Mouse (Mus musculus) R1 (cell line): ENCODE results near the gene 1700010I14Rik.

ENCODE experiments used
- DNase-seq: peaks from one replicate; pipeline ENCODE4 v3.0.0-alpha.2; 2018; ENCODE audit warnings: low read depth, low spot score

Gene 1700010I14Rik

GRCm38 (mm10) chr17:9023198-9023942, 35.2 kb downstream of the 1700010I14Rik start:
- DNase-seq: peak; percentile 20

DNA sequence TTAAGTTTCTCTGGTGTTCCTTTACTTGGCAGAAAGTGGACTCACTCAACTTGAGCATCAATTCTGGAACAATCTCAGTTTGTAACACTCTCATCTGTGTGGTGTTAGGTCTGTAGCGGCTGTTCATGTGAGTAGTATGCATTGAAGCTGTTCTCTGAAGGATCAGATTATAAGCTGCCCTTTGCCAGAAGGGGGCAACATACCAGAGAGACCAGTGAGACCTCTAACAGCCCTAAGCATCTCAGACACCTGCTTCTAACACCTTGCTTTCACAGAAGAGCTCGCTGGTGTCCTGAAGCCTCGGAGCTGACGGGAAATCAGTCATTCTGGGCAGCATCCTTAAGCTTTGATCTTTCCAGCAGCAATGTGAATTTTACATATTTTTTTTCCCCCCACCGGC, 42.0 kb downstream of the 1700010I14Rik start:
- DNase-seq: peak; percentile 39

DNA sequence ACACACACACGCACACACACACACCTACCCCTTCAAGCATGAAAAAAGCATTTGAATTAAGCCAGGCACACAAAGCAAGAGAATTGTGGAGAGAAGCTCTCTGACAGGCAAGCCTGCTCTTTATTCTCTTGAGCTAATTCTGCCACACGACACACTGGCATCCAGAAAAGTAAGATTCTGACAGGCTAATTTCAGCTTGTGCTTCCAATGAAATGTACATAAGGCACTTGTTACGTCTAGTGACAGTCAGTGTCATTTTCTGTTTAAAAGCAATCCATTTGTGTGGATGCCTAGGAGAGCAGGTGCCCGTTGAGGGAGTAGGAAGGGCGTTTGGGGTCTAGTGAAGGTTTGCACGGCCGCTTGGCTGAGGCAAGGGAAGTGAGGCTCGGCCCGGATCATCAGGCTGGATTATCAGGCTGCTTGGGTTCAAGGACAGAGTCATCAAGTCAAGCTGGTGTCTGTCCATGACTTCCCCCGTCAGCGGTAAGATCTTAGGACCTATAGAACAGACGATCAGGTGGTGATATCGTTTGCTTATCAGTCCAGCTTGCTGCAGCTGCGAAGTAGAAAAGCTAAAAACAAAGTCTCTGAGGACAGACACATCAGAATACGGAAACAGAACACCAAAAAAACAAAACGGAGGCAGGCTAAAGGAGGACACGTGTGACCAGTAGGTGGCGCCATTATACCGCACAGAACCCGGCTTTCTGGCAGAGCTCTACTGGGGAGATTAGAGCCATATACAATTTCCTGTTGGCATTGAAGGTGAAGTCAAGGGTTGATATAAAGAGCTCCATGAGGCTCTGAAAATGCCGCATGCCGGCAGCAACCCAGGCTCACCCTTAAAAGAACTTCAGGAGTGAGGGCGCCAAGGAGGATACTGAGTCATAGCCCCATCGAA, 43.4 kb downstream of the 1700010I14Rik start:
- DNase-seq: peak; percentile 72

- DNase-seq: no peak
Observed at GRCm38 (mm10) chr17:9032362-9033044, 44.4 kb downstream of the 1700010I14Rik start.

DNA sequence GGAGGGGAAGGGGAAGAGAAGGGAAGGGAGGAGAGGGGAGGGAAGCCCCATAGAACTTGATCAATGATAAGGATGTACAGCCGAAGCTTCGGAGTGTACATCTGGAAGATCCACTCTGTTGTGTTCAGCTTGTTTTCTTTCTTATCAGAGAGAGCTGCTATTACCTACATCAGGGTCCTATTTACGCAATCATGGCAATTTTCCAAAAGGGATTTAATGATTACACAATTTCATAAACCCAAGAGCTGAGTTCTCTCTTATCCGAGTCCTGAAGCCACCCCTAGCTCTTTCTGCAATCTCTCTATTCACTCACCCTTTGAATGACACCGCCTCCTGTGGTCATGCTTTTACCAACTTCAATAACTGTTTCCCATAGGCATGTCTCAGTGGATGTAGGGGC, 45.4 kb downstream of the 1700010I14Rik start:
- DNase-seq: no peak

- DNase-seq: peak; percentile 18
Observed at GRCm38 (mm10) chr17:9035561-9036348, 47.6 kb downstream of the 1700010I14Rik start.

DNA sequence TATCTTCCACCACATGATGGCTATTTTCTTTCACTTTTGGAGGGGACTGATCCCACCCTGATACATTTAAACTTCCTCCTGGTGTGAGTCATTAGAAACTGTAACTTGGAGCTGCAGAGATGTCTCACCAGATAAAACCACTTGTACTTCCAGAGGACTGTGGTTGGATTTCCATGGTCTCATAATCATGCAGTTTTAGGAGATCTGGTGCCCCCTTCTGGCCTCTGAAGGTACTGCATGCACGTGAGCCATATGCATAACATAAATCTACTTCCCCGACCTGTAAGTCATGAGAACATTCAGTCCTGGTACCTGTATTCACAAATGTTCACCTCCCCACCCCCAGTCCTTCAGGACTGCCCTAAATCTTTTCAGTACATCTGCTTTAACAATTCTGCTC, 54.6 kb downstream of the 1700010I14Rik start:
- DNase-seq: peak; percentile 62

DNA sequence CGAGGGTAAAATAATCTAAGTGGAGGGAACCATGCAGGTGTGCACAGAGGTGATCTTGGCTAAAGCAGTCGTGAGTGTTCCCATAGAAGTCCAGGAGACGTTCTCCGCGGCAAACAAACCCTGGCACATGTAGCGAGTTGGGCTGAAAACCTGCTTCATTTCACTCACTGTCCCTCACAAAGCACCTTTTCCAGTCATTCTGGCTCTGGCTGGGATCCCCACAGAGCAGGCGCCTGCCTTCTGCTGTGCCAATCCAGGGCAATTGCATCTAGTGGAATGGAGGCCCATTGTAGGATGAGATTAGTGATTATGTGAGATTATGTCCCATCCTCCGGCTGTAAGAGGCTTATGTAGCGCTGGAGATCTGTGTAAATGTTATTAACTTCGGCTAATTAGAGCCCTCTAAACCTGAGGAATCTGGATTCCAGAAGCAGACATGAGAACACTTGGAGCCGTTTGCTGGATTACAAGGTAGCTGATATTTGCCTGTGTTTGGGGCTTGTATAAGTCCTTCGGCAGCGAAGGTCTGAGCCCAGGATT, 64.4 kb downstream of the 1700010I14Rik start:
- no peak for DNase-seq

GRCm38 (mm10) chr17:9059360-9059932, 71.3 kb downstream of the 1700010I14Rik start:
- no peak for DNase-seq
